Mouse (Mus musculus) left cerebral cortex, adult 2 months (tissue): ENCODE data around the gene Retreg3. TPM values are rescaled to one million over a fixed set of nuclear protein-coding genes. Genes with fewer than 3 reads are reported as not detected.

Experiments
- DNase-seq, 2 experiments: peaks; one replicate each; pipeline ENCODE4 v3.0.0; 2021 to 2022; ENCODE audit warnings: low spot score in 2 of 2, mixed read lengths in 1 of 2; ENCODE audit errors: extremely low spot score in 1 of 2
- H3K27ac ChIP-seq: fragments of 200-600 bp; 2 replicates; pipeline ENCODE4 v1.8.1; 2022
- H3K4me3 ChIP-seq: fragments of 200-600 bp; 2 replicates; pipeline ENCODE4 v1.8.1; 2022
- CTCF ChIP-seq: fragments of 200-600 bp; IDR thresholded peaks from 2 replicates; pipeline ENCODE4 v1.8.1; 2022; ENCODE audit warnings: antibody characterized with exemption, mild to moderate bottlenecking, moderate library complexity
- intact Hi-C: fragments of 180-260 bp; cut with DNase I; formaldehyde crosslinking; loops from one replicate; pipeline ENCODE4 v1.15.1; 2025
- microRNA-seq, 2 experiments: library from miRNA; unstranded; fragments of <30 nt; microRNA quantifications; one replicate each; pipeline ENCODE4 v1.2.0; 2021
- total RNA-seq, 2 experiments: library from RNA; stranded (reverse); gene quantifications; 2 replicates each; pipeline ENCODE4 v1.2.3; 2021

Gene Retreg3
- total RNA-seq, 2 experiments from 2014 or later, result 50.7 to 56.6 TPM

- no peak for DNase-seq
- H3K27ac ChIP-seq, result peak overlapping the region; percentile 67
- intact Hi-C loops, result no loop called here
- TF ChIP-seq CTCF, result no peak
- H3K4me3 ChIP-seq, result no peak overlapping the region
Observed at GRCm38 (mm10) chr11:101056885-101057284, 62.8 kb downstream of the Retreg3 start.

- H3K4me3 ChIP-seq, result no peak overlapping the region
- TF ChIP-seq CTCF, result no peak
- no peak overlapping the region for H3K27ac ChIP-seq
- intact Hi-C loops, result no loop called here
- DNase-seq, result no peak
Observed at GRCm38 (mm10) chr11:101055418-101055817, 64.3 kb downstream of the Retreg3 start.

- peak; percentile 49 for TF ChIP-seq CTCF
- Histone ChIP-seq H3K27ac (no peak overlapping the region), H3K4me3 (no peak overlapping the region)
- no peak for DNase-seq
- intact Hi-C loops, result no loop called here
Observed at GRCm38 (mm10) chr11:101053974-101054373, 65.7 kb downstream of the Retreg3 start.

- no peak overlapping the region for H3K4me3 ChIP-seq
- H3K27ac ChIP-seq, result peak overlapping the region; percentile 67
- TF ChIP-seq CTCF, result no peak
- intact Hi-C loops, result no loop called here
- DNase-seq, result no peak
Observed at GRCm38 (mm10) chr11:101052751-101053473, 66.8 kb downstream of the Retreg3 start.

- no peak for TF ChIP-seq CTCF
- intact Hi-C loops, result no loop called here
- H3K4me3 ChIP-seq, result no peak overlapping the region
- peak overlapping the region; percentile 4; the same call in 1 of the 2 replicates for H3K27ac ChIP-seq
- no peak for DNase-seq
Observed at GRCm38 (mm10) chr11:101051617-101052016, 68.1 kb downstream of the Retreg3 start.

- intact Hi-C loops, result no loop called here
- H3K4me3 ChIP-seq, result no peak overlapping the region
- DNase-seq, result no peak
- peak overlapping the region; percentile 59; the same call in 1 of the 2 replicates for H3K27ac ChIP-seq
- no peak for TF ChIP-seq CTCF
Observed at GRCm38 (mm10) chr11:101051051-101051493, 68.6 kb downstream of the Retreg3 start.

GRCm38 (mm10) chr11:101050359-101050758 is 69.3 kb downstream of the Retreg3 start:
- no peak for DNase-seq
- TF ChIP-seq CTCF, result no peak
- intact Hi-C loops, result no loop called here
- Histone ChIP-seq H3K27ac (peak overlapping the region; percentile 59), H3K4me3 (no peak overlapping the region)

GRCm38 (mm10) chr11:101047502-101047901 is 72.2 kb downstream of the Retreg3 start:
- H3K27ac ChIP-seq, result peak overlapping the region; percentile 47; the same call in 1 of the 2 replicates
- no peak for DNase-seq
- no peak for TF ChIP-seq CTCF
- H3K4me3 ChIP-seq, result no peak overlapping the region
- intact Hi-C loops, result no loop called here

GRCm38 (mm10) chr11:101046440-101046839 is 73.3 kb downstream of the Retreg3 start:
- TF ChIP-seq CTCF, result no peak
- no peak for DNase-seq
- no peak overlapping the region; the same call in 1 of the 2 replicates for H3K27ac ChIP-seq
- intact Hi-C loops, result no loop called here
- H3K4me3 ChIP-seq, result no peak overlapping the region

Small RNA genes lying within 50 kb of the gene (microRNA-seq; reads per million reads assigned to microRNA genes)
- 0 reads per million in 2 experiments for gene Gm27626

Other genes with a start within 250 kb of the Retreg3 start
- 10 to 100 TPM; 35.7 to 40.9 TPM for gene Stat3, start 180.4 kb downstream of the Retreg3 start, total RNA-seq
- 10 to 100 TPM; 19.2 to 22.2 TPM for gene Cavin1, start 149.0 kb downstream of the Retreg3 start, total RNA-seq
- 100 to 1,000 TPM; 442 to 461 TPM for gene Atp6v0a1, start 110.4 kb downstream of the Retreg3 start, total RNA-seq
- gene Naglu, start 49.9 kb downstream of the Retreg3 start, total RNA-seq, result 1 to 10 TPM; 8.3 TPM
- gene Hsd17b1, start 41.5 kb downstream of the Retreg3 start, total RNA-seq, result 1 to 10 TPM in 1 of 2 experiments, under 1 TPM in 1; 0.87 to 1.5 TPM
- gene Coasy, start 37.3 kb downstream of the Retreg3 start, total RNA-seq, result 10 to 100 TPM; 22.5 to 24.1 TPM
- gene Mlx, start 32.6 kb downstream of the Retreg3 start, total RNA-seq, result 10 to 100 TPM; 41.1 to 44.7 TPM
- 1 to 10 TPM; 2.7 to 3.1 TPM for gene Psmc3ip, start 24.5 kb downstream of the Retreg3 start, total RNA-seq
- gene Tubg1, start within 50 bp of the Retreg3 start, total RNA-seq, result 10 to 100 TPM; 45.1 to 45.8 TPM
- gene Tubg2, start 36.0 kb upstream of the Retreg3 start, total RNA-seq, result 10 to 100 TPM; 51.4 to 52.9 TPM
- 100 to 1,000 TPM; 171 to 182 TPM for gene Cntnap1, start 50.6 kb upstream of the Retreg3 start, total RNA-seq
- 10 to 100 TPM; 13.0 to 13.2 TPM for gene Plekhh3, start 51.5 kb upstream of the Retreg3 start, total RNA-seq
- gene Ccr10, start 55.5 kb upstream of the Retreg3 start, total RNA-seq, result under 1 TPM in 1 of 2 experiments, not detected in 1; 0.38 TPM
- gene Ezh1, start 106.6 kb upstream of the Retreg3 start, total RNA-seq, result 10 to 100 TPM; 56.9 to 62.1 TPM
- gene Ramp2, start 126.1 kb upstream of the Retreg3 start, total RNA-seq, result 10 to 100 TPM; 35.7 to 40.8 TPM
- 10 to 100 TPM; 59.3 to 61.0 TPM for gene Vps25, start 133.8 kb upstream of the Retreg3 start, total RNA-seq
- gene Wnk4, start 140.7 kb upstream of the Retreg3 start, total RNA-seq, result 1 to 10 TPM; 4.5 to 8.0 TPM
- under 1 TPM; 0.44 to 0.81 TPM for gene Cntd1, start 159.1 kb upstream of the Retreg3 start, total RNA-seq
- gene Coa3, start 159.2 kb upstream of the Retreg3 start, total RNA-seq, result 10 to 100 TPM; 97.5 to 98.4 TPM
- 100 to 1,000 TPM; 210 to 218 TPM for gene Becn1, start 182.4 kb upstream of the Retreg3 start, total RNA-seq
- 100 to 1,000 TPM; 125 to 132 TPM for gene Psme3, start 196.3 kb upstream of the Retreg3 start, total RNA-seq
- gene Aoc2, start 205.2 kb upstream of the Retreg3 start, total RNA-seq, result 1 to 10 TPM; 7.2 to 9.4 TPM
- gene Aoc3, start 210.7 kb upstream of the Retreg3 start, total RNA-seq, result under 1 TPM; 0.63 TPM
- not detected for gene G6pc, start 247.7 kb upstream of the Retreg3 start, total RNA-seq